Mouse (Mus musculus) olfactory bulb, adult 2 months (tissue): ENCODE measurements around the gene Wdr41. TPM values are rescaled to one million over a fixed set of nuclear protein-coding genes. Genes with fewer than 3 reads are reported as not detected.

Experiments used
- H3K27ac ChIP-seq: fragments of 200-500 bp; 2 replicates; pipeline ENCODE4 v1.5.1; 2012; ENCODE audit warnings: low read depth, low read length; ENCODE audit not compliant: insufficient read depth
- H3K4me1 ChIP-seq: fragments of 200-500 bp; 2 replicates; pipeline ENCODE4 v1.6.1; 2012; ENCODE audit warnings: low read length; ENCODE audit not compliant: control insufficient read depth, insufficient read depth
- H3K4me3 ChIP-seq: fragments of 200-500 bp; 2 replicates; pipeline ENCODE4 v1.5.1; 2012; ENCODE audit warnings: mild to moderate bottlenecking, low read depth, low read length, moderate library complexity; ENCODE audit not compliant: insufficient read depth
- CTCF ChIP-seq: fragments of 200-500 bp; IDR thresholded peaks from 2 replicates; pipeline ENCODE4 v1.5.1; 2012; ENCODE audit warnings: low read depth, mild to moderate bottlenecking, low read length, moderate library complexity; ENCODE audit not compliant: insufficient read depth
- POLR2A ChIP-seq: fragments of 200-500 bp; IDR thresholded peaks from 2 replicates; pipeline ENCODE4 v1.6.1; 2012; ENCODE audit warnings: mild to moderate bottlenecking, low read depth, low read length, moderate library complexity; ENCODE audit not compliant: insufficient read depth
- WGBS: fragments of 180-500 bp; shearing (Covaris S2); methylation state at CpG from one replicate; pipeline ENCODE4 v1.1.7; 2018; 5-methylcytosine and 5-hydroxymethylcytosine counted together
- polyA plus RNA-seq: library from polyadenylated mRNA; stranded (reverse); fragments of >200 nt; gene quantifications from 2 replicates; pipeline ENCODE4 v1.2.4, GENCODE M21; 2012; ENCODE audit warnings: low replicate concordance; ENCODE audit not compliant: missing spikeins, insufficient read depth, insufficient read length

Gene Wdr41
- not detected in 2 replicates for polyA plus RNA-seq

GRCm38 (mm10) chr13:94976219-94977186 is at the start of gene Wdr41:
Gene Wdr41 (plus strand): TSS chr13:94976344.
- peak; percentile 98 for TF ChIP-seq CTCF
- peak; percentile 78; the same call in 1 of the 2 replicates for TF ChIP-seq POLR2A
- under 1% methylated on average over 68 of the region's 68 CpGs for WGBS
- Histone ChIP-seq H3K4me3 (peak within 1 kb of the TSS; percentile 92), H3K27ac (peak within 1 kb of the TSS; percentile 97), H3K4me1 (peaks cover 2% of the 10 kb centered on the region; the same call in 1 of the 2 replicates)

GRCm38 (mm10) chr13:94928086-94928485 is 48.1 kb upstream of the Wdr41 start:
- 78% methylated on average over 3 of the region's 3 CpGs for WGBS
- TF ChIP-seq POLR2A (no peak), CTCF (no peak)
- no peaks in the 10 kb centered on the region for H3K4me1 ChIP-seq

GRCm38 (mm10) chr13:94938418-94938817 is 37.7 kb upstream of the Wdr41 start:
- Histone ChIP-seq H3K27ac (no peak overlapping the region), H3K4me3 (no peak overlapping the region), H3K4me1 (no peaks in the 10 kb centered on the region)
- TF ChIP-seq POLR2A: no peak
- TF ChIP-seq CTCF: no peak
- WGBS: 64% methylated on average over 5 of the region's 5 CpGs

More at GRCm38 (mm10) chr13:94928086-94928485, 48.1 kb upstream of the Wdr41 start:
- Histone ChIP-seq H3K27ac (no peak overlapping the region), H3K4me3 (no peak overlapping the region)

GRCm38 (mm10) chr13:94940104-94940503 is 36.0 kb upstream of the Wdr41 start:
- no peak for TF ChIP-seq POLR2A
- no peak for TF ChIP-seq CTCF
- Histone ChIP-seq H3K27ac (no peak overlapping the region), H3K4me3 (no peak overlapping the region), H3K4me1 (no peaks in the 10 kb centered on the region)
- WGBS: 84% methylated on average over 5 of the region's 5 CpGs

GRCm38 (mm10) chr13:94941230-94941629 is 34.9 kb upstream of the Wdr41 start:
- H3K27ac ChIP-seq: no peak overlapping the region
- TF ChIP-seq CTCF: no peak
- no peak for TF ChIP-seq POLR2A
- H3K4me3 ChIP-seq: no peak overlapping the region
- no peaks in the 10 kb centered on the region for H3K4me1 ChIP-seq
- 11% methylated on average over 4 of the region's 4 CpGs for WGBS

- Histone ChIP-seq H3K4me3 (no peak overlapping the region), H3K4me1 (no peaks in the 10 kb centered on the region), H3K27ac (no peak overlapping the region)
- 70% methylated on average over 6 of the region's 6 CpGs for WGBS
- TF ChIP-seq POLR2A: no peak
- TF ChIP-seq CTCF: no peak
Measured at GRCm38 (mm10) chr13:94955941-94956340, 20.2 kb upstream of the Wdr41 start.

GRCm38 (mm10) chr13:94957965-94958364 is 18.2 kb upstream of the Wdr41 start:
- TF ChIP-seq POLR2A (no peak), CTCF (no peak)
- WGBS: 58% methylated on average over 1 of the region's 1 CpGs
- Histone ChIP-seq H3K27ac (no peak overlapping the region), H3K4me1 (no peaks in the 10 kb centered on the region), H3K4me3 (no peak overlapping the region)

- 43% methylated on average over 9 of the region's 9 CpGs for WGBS
- TF ChIP-seq CTCF (no peak), POLR2A (no peak)
- Histone ChIP-seq H3K4me1 (no peaks in the 10 kb centered on the region), H3K27ac (no peak overlapping the region), H3K4me3 (no peak overlapping the region)
Measured at GRCm38 (mm10) chr13:94969992-94970553, 6.1 kb upstream of the Wdr41 start.

GRCm38 (mm10) chr13:94975828-94976218 is 321 bp upstream of the Wdr41 start:
- TF ChIP-seq POLR2A: no peak
- TF ChIP-seq CTCF: no peak
- WGBS: 10% methylated on average over 9 of the region's 9 CpGs
- Histone ChIP-seq H3K4me1 (peaks cover 2% of the 10 kb centered on the region; the same call in 1 of the 2 replicates), H3K4me3 (peak overlapping the region; percentile 92), H3K27ac (no peak overlapping the region)
